ENCODE assay signal across 8 mouse cellular contexts in the genomic region with DNA sequence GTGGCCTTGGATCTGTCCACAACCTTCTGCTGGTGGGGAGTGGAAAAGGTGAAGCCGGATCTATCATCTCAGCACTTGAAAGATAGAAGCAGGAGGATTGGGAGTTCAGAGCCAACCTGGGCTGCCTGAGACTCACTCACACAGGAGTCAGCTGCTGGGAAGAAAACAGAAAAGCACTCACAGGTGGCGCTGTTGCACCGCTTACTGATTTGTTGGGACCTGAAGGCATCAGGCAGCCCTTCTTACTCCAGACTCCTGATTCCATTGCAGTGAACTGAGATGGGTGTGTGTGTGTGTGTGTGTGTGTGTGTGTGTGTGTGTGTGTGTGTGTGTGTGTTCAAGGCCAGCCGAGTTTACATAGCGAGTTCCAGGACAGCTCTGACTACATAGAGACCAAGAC. TPM values are rescaled to one million over a fixed set of nuclear protein-coding genes. Genes with fewer than 3 reads are reported as not detected.
A peak's percentile ranks its signal among the peaks of the same experiment; 100 is the strongest.
DNase-seq lines count a peak whose midpoint lies in the region; ATAC-seq and TF ChIP-seq lines count a peak whose summit lies in the region.
"Had no signal": no experiment of that assay in that cellular context is flagged by ENCODE, and none has a peak within 500 bp of the region (broad histone marks: within the 10 kb centered on the region; RNA-seq: fewer than 3 reads in every experiment).

No protein-coding gene starts in this region.

- peaks cover 94% of the 10 kb centered on the region for H3K36me3 ChIP-seq in E14TG2a.4 (ENCODE audit: insufficient read depth, low read length)

- no peaks in the 10 kb centered on the region for H3K9me3 ChIP-seq in E14TG2a.4 (ENCODE audit: low read length)
- H3K9me3 ChIP-seq: stomach, embryonic 15.5 days had no signal

- no peaks in the 10 kb centered on the region for H3K27me3 ChIP-seq in E14TG2a.4 (ENCODE audit: insufficient read depth, low read length)
- H3K27me3 ChIP-seq: stomach, embryonic 15.5 days had no signal

- H3K4me1 ChIP-seq in E14TG2a.4 (replicated peaks; ENCODE audit: low read depth, low read length): peaks cover 46% of the 10 kb centered on the region
- H3K4me1 ChIP-seq: stomach, embryonic 15.5 days had no signal

- TF ChIP-seq CTCF in E14TG2a.4 (conservative IDR thresholded peaks at IDR 0.05; ENCODE audit: low read length): peak; percentile 53

- ATAC-seq in megakaryocyte, adult 5-6 weeks (ENCODE audit: poor library complexity, severe bottlenecking): peak; percentile 80

- no peak overlapping the region for H3K4me3 ChIP-seq in E14TG2a.4 (replicated peaks; ENCODE audit: low read length)
- H3K4me3 ChIP-seq: stomach, embryonic 15.5 days had no signal

- peak; percentile 86 for DNase-seq in B cell, adult 2 months
- DNase-seq in c-Kit-positive CD71-positive TER-119-positive erythroid progenitor cells, embryonic 14.5 days (ENCODE audit: low spot score): peak; percentile 47
- DNase-seq in gastrocnemius, postnatal 10 days: peak; percentile 66
- DNase-seq in layer of hippocampus, adult 9-11 months: peak; percentile 66
- peak; percentile 68 to 86 for DNase-seq in spleen, postnatal 10 days (ENCODE audit: low spot score in 2 of 2)

RNA-seq across cellular contexts. Expression of gene Rpa2, which starts 8.6 kb away (rescaled TPM):
- total RNA-seq in gastrocnemius, postnatal 10 days (2021): 10 to 100 TPM; 16.2 to 16.8 TPM
- total RNA-seq in megakaryocyte, adult 5-6 weeks (2015): 28.0 and 28.7 TPM in 2 replicates
- total RNA-seq in megakaryocyte, adult 5-6 weeks (2017): 22.3 and 27.9 TPM in 2 replicates

RNA-seq across cellular contexts. Expression of gene Themis2, which starts 19.4 kb away (rescaled TPM):
- 1 to 10 TPM; 1.6 to 2.8 TPM for total RNA-seq in gastrocnemius, postnatal 10 days (2021)
- 129 and 136 TPM in 2 replicates for total RNA-seq in megakaryocyte, adult 5-6 weeks (2015)
- 84.4 and 95.0 TPM in 2 replicates for total RNA-seq in megakaryocyte, adult 5-6 weeks (2017)

RNA-seq across cellular contexts. Expression of gene Smpdl3b, which starts 19.7 kb away (rescaled TPM):
- 1 to 10 TPM; 2.8 to 3.6 TPM for total RNA-seq in gastrocnemius, postnatal 10 days (2021)
- total RNA-seq in megakaryocyte, adult 5-6 weeks (2015): 3.0 and 4.5 TPM in 2 replicates
- 3.9 and 4.3 TPM in 2 replicates for total RNA-seq in megakaryocyte, adult 5-6 weeks (2017)

RNA-seq across cellular contexts. Expression of gene Xkr8, which starts 44.4 kb away (rescaled TPM):
- 1 to 10 TPM; 2.3 to 2.6 TPM for total RNA-seq in gastrocnemius, postnatal 10 days (2021)
- 1.3 and 2.5 TPM in 2 replicates for total RNA-seq in megakaryocyte, adult 5-6 weeks (2015)
- total RNA-seq in megakaryocyte, adult 5-6 weeks (2017): 1.1 and 1.5 TPM in 2 replicates

Comparison
In these comparisons a context has a peak if more than half of its experiments do, and no peak if none do; other contexts are left out.
1. RNA of gene Themis2, which starts 19.4 kb away (total RNA-seq): 84.4 to 136 TPM in megakaryocyte, adult 5-6 weeks; 1.6 to 2.8 TPM in gastrocnemius, postnatal 10 days; every median in the first group is over 10 times any median in the second.
2. Peak in every context shown above with its lines, with median percentiles within 50 percentile points of each other: DNase-seq.